Mouse (Mus musculus): Measurements from ENCODE around the gene Ppm1n.
"Not testable (repeated sequence)": the region's sequence is repeated elsewhere in the genome, so short reads cannot be mapped to it uniquely, and the experiment has no call there.

- TF ChIP-seq CTCF (IDR thresholded peaks at IDR 0.05; ENCODE audit: low read depth, low read length), result 0 out of 2 replicates have a peak, but pooled peaks have one; percentile 16
- not testable (repeated sequence) for TF ChIP-seq POLR2AphosphoS5 (IDR thresholded peaks at IDR 0.05; ENCODE audit: insufficient replicate concordance, low read depth, low read length); GATA2 (IDR thresholded peaks at IDR 0.05; ENCODE audit: borderline replicate concordance, low read depth, low read length); TAL1 (conservative IDR thresholded peaks at IDR 0.05; ENCODE audit: low read depth, low read length); GATA1 (IDR thresholded peaks at IDR 0.05; ENCODE audit: borderline replicate concordance, low read length)
Observed at GRCm38 (mm10) chr7:19281680-19282304, 1.9 kb upstream of the Ppm1n start.
